Mouse (Mus musculus) thymus, postnatal 10 days (tissue): Measurements from ENCODE around the gene Ak4.

Experiments used
- DNase-seq, 2 experiments: peaks; one replicate each; pipeline ENCODE4 v3.0.0; 2021; ENCODE audit warnings: low spot score in 2 of 2

Gene Ak4

DNA sequence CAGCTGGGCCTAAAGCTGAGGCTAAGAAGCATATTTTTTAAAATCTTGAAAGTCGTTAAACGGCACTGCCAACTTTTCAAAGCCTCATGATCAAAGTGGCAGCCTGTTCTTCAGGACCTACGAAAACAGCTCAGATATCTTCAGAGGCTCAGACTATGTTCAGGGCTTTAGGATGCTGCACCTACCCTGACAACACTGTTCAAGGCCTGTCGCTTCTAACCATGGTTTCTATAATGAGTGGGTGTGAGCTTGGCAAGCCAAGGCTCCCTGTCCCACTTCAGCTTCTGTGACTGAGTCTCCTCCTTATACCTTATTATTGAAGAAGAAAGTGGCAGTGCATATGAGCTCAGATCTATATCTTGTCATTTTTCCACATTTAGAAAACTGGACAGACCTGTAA lies 40.3 kb downstream of the Ak4 start:
- no peak for DNase-seq

DNA sequence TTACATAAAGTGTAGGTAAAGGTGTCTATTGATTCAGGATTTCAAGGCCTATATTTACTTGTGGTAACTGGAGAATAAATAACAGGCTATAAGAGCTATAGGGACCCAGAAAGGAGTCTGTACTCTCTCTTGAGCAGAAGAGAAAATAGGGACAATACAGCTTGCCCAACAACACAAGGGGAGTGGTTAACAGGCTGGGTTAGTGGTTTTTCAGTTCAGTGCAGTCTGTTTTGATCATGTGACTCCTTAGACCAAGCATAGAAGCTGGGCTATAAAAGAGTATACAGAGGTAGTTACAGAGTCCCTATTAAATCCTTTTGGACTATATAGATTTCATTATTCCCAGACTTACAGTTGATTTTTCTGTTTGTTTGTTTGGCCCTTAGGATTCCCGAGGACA lies 41.0 kb downstream of the Ak4 start:
- DNase-seq: no peak

DNA sequence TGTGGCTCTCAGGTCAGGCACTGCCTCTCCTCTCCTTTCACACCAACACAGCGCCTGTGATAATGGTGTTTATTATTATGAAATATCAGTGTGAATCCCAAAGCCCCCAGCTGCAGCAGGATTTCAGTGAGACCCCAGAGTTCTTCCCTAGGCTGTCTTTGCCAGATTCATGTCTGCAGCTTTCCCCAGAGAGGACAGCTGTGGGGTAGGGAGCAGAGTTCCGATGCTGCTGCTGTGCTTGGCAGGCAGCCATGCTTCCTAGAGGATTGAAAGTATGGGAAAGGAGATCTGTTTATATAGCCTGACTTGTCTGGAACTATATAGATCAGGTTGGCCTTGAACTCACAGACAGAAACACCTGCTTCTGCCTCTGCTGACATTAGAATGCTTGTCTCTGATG lies 43.0 kb downstream of the Ak4 start:
- DNase-seq: no peak

DNA sequence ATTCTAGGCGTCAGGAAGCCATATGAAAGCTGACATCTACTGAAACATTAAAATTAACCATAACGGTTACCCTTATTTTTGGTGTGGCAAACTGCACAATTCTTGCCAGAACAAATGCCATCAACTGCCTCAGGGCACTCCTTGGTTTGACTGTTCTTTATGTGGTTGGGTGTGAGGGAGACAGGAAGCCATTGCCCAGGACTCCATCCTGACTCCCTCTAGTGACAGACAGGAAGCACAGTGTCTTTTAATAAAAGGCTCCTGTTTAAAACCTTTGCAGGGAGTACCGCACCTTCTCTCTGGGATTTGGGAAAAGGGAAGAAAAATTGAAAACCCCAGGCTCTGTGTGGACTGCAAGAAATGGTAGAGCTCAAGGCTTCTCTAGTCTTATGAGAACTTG lies 47.2 kb downstream of the Ak4 start:
- no peak for DNase-seq

DNA sequence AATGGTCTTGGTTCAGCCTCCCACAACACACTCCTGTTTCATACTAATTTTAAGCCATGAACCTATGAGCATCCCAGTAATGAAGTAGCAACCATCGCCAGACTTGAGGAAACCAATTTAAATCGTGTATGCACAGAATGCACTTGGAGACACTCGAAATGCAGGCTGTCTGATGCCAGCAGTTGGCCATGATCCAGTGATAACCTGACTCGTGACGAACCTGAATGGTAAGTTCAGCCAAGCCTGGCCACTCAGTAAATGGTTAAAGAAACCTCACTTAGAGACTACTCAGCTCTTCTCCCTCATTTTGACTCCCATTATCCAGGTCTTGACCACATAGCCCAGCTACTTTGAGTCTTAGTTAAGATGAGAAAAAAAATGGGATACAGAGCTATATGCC lies 50.2 kb downstream of the Ak4 start:
- no peak for DNase-seq

DNA sequence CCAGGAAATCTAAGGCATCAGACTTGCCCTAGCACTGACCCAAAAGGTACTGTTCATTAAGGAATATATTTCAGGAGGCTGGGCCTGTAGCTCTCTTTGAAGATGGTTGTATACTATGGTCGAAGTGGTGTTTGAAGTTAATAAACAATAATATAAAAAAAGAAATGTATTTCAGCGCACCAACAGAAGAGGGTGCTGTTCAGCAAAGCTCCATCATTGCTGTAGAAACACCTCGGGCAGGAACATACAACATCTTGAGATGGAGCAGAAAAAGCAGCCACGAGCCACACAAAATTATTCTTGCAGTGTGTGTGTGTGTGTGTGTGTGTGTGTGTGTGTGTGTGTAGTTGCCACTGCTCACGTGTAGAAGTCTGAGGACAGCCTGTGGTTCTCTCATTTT lies 51.5 kb downstream of the Ak4 start:
- DNase-seq: peak in 1 of 2 experiments; percentile 25

DNA sequence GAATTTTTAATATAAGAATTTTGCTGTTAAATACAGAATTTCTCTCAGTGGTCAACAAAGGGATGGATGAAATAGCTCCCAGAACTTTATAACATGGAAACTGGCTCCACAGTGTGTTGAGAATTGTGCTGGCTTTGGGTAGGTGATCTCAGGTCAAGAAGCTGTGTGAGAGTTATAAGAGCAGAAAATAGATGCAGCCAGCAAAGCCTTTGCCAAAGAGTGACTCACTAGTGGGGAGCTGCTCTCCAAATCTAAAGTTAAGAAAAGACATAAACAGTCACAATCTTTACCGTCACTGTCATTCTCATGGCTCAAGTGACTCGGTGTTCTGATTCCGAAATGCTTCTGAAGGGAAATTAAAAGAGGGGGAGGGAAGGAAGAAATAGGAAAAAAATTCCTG lies 53.7 kb downstream of the Ak4 start:
- DNase-seq: no peak

DNA sequence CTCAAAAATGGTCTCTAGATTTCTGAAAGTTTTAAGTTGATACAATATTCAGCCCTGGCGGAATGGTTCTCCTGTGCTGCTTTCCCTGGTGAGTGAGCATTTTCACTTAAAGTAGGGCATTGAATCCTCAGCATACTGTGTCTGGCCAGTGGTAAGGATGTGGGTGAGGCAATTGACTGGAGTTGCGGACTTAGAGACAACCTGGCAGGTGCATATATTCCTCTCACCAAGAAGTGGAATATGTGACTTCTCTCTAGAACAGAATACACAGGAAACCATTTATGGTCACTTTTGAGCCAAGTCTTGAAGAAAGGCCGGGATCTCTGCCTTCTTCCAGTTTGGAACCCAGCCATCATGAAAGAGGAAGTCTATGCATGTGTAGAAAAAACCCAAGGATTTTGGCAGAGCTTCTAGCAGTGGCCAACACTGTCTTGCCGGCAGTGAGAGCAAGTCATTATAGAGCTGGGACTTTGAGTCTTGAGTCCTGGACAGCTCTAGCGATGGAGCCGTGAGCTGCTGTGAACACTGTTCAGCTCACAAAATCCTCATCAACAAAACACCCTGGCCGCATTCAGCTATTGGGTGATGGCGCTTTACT lies 71.3 kb downstream of the Ak4 start:
- no peak for DNase-seq

DNA sequence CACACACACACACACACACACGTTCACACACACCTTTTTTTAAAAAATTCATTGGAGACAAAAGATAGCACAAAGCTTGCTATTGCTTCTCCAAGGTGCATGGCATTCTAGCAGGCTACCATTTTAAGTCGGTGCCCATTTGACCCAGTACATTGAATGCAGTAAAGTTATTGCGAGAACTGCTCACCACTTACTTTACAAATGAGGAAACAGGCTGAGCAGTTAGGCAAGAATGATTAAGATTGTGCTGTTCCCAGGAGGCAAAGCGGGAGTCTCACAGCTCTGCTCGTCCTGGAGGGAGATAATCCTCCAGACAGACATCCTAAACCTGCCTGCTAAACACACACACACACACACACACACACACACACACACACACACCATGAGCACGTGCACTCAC lies 72.6 kb downstream of the Ak4 start:
- no peak for DNase-seq

DNA sequence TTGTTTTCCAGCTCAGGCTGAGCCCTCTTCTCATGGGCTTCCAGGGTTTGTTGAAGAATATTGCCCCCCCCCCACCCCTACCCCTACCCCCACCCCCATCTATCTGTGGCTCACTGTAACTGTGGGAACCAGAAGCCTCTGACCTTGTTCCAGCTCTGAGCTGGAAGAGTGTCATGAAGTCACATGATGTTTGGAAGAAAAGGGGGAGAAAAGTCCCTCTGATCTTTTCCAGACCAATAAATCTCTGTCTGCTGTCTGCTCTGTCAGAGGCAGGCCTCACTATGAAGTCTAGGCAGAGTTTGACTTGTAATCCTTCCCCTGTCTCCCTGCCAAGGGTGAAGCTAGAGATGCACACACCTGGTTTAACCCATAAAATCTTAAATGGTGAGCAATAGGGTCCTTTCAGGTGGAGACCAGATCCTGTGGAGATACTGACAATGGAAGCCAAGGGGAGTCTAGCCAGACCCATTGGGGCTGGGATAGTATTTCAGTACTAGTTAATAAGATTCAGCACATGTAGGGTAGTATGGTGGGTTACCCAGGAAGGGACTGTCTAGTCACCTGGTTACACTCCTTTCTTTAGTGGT lies 74.6 kb downstream of the Ak4 start:
- DNase-seq: no peak

DNA sequence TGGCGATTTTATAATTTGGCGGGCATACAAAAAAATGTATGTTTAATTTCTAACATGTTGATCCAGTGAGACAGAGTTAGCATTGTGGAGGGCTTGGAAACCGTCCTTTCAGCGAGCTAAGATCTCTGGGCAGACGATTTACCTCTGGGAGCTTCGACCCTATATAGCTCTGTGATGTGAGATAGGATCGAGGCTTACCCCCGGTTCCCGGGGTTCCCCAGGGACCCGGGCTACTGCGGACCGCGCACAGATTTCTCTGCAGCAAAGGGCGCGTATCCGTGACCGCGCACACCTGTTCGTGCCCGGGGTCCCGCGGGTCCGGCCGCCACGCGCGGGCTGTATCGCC lies 77.1 kb downstream of the Ak4 start:
- DNase-seq: no peak

DNA sequence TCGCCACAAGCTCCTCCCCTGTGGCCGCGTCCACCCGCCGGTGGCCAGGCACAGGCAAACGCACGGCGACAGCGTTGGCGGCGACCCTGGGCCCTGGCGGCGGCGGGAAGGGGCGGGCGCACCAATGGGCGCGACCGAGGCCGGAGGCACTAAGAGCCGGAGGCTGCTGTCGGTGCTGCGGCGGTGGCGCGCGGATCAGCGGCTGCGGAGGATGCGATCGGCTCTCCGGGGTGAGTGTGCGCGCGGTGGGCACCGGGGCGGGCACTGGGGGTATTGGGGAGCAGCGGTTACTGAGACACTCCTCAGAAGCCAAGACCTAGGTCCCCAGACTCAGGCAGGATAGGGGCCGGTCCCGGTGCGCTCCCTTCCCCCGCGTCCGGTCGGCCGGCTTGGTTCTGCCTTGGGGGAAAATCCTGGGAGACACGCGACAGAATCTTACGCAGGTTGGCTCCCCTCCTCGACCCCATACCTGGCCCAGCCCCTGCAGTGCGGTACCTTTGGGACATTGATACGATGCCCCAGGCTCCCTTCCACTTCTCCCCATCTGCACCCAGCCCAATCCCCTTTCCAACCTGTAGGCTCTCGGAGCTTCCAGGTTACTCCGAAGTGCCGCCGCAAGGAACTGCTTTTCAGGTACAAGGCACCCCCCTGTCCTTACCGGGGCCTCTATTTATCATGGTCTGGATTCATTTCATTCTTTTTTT lies 77.6 kb downstream of the Ak4 start, which contains the start of gene Dnajc6:
TSS of gene Dnajc6 (plus strand) at position 115 of the 704 bp plus-strand sequence.
- peak in 1 of 2 experiments; percentile 43 for DNase-seq

DNA sequence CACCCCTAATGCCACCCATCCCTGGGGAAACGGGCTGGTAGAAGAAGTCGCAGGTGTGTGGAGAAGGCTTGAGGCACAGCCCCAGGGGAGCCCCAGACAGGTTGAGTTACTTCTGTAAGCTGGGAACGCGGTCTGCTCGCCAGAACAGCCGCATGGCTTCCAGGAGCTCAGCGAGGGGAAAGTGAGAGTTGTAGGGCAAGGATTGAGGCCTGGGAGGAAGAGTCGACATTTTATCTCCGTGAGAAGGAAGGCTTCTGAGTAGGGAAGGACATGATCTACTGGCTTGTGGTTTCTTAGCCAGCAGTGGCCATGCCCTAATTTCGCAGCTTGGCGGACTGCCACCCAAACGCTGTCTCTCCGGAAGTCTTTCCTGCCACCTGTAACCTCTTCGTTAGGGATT lies 78.3 kb downstream of the Ak4 start:
- no peak for DNase-seq

DNA sequence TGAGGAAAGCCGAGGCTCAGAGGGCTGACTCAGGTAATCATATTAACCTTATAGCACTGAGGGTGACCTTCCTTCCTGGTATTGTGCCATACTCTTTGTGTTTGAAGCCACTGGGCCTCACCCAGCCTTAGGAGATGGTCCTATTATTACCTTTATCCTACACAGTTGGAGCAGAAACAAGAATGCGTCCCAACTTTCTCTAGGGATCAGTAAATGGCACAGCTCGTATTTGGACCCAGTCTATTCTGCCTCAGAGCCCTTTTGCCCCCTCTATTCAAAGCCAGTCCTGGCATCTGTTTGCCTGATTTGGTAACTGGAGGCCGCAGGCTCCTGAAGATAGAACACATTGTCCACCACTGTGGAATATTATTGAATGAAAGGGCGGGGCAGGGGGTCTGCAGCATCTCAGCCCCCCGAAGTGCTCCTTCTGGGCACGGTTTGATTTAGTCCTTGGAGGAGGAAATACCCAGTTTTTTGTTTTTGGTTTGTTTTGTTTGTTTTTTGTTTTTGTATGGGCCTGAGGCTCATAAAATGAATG lies 85.5 kb downstream of the Ak4 start:
- no peak for DNase-seq

DNA sequence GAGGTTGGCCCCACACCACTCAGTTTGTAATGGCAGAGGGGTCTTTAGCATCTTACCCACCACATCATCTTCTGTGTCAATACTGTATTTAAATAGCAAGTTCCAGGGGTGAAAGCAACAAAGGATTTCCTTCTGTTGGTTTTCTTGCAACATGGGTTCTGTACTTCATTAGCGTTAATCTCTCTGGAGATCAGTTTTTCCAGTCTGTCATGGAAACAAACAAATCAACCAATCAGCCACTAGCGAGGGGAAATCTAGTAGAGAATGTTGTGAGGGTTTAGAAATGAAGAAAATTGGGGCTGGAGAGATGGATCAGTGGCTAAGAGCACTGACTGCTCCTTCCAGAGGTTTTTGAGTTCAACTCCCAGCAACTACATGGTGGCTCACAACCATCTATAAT lies 86.9 kb downstream of the Ak4 start:
- no peak for DNase-seq

DNA sequence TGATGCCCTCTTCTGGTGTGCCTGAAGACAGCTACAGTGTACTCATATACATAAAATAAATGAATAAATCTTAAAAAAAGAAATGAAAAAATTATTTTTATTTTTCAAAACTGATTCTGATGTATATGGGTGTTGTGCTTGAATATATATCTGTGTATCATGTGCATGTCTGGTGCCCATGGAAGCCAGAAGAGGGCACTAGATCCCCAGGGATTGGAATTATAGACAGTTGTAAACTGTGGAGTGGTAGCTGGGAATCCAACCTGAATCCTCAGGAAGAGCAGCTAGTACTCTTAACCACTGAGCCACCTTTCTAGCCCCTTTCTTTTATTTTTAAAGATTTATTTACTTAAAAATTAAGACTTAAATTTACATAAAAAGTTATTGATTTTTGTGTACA lies 87.3 kb downstream of the Ak4 start:
- DNase-seq: no peak

DNA sequence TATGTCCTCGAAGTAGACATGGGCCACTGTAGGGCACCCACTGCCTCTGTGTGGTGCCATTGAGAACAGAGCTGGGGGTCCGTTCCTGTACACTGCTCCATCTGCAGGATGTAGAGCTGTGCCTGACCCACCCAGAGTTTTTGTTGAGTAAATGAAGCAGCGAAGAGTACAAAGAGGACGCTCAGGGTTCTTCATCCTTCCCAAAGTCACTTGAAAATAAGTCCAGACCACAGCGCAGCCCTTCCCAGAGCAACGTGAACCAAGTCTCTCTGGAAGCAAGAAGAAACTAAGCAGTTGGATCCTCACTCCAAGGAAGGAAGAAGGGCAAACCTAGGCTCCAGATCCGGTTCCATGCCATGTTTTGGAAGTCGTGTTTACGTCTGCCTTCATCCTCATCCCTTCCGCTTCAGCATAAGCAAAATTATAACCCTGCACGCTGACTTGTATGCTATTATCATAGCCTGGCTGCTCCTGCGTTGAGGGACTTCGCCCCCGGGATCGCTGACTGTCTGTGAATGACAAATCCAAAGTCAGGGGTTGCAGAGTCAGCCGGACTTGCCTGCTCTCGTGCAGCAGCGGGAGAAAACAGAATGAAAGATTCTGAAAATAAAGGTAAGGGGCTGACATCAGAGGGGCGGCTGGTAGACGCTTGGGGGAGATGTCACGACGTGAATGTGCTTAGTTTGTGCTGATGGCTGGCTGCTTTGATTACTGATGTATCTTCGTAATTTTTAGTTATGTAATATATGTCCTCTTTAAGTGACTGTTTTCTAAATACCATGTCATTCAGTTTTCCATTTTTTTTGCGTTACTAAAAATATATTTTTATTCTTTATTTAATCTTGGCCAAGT lies 88.7 kb downstream of the Ak4 start:
- peak; percentile 50 to 65 for DNase-seq

DNA sequence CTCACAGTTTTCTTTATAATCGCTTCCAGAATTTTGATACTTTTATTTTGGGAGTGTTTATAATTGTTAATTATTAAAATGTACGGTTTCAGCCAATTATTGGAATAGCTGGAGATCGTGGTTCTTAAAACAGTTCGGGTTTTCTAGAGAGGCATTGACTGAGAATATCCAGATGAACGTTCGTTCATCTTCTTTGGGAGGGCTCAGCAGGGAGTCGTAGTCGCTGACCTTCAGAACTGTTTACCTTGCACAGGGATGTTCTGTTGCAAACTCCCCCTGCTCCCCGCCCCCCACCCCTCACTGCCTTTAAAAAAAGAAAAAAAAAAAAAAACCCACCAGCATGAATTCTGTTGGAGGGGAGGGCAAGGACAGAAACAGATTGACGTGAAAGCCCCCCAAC lies 89.4 kb downstream of the Ak4 start:
- DNase-seq: no peak

DNA sequence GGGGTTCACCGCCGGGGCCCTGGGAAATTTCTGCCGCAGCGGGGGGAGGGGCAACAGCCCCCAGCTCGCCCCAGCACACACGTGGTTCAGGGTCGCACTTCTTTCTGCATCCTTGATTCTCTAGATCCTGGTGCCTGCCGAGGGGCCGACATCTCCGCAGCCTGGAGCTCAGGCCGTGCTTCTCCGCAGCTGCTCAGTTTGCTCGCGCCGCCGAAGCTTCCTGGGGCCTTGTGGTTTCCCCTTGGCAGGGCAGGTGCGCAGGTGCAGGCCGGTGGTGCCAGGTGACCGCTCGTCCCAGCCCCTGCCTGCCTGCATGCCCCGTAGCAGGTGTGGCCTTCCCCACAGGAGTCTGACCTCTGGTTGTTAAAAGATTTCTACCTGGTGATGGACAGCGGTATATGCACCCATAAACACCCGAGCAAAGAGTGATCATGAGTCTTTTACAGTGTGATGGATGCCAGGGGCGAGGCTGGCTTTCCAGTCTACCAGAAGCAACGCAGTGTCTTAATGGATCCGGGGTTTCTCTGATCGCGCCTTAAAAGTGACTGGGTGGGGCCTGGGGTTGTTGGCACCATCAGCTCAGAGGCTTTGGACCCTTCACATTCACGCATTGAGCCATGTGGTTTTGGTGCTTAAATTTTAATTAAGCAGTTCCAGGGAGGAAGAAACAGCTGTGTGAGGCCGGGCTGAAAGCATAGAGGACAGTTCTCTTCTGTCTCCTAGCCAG lies 89.9 kb downstream of the Ak4 start:
- DNase-seq: peak; percentile 68 to 71

DNA sequence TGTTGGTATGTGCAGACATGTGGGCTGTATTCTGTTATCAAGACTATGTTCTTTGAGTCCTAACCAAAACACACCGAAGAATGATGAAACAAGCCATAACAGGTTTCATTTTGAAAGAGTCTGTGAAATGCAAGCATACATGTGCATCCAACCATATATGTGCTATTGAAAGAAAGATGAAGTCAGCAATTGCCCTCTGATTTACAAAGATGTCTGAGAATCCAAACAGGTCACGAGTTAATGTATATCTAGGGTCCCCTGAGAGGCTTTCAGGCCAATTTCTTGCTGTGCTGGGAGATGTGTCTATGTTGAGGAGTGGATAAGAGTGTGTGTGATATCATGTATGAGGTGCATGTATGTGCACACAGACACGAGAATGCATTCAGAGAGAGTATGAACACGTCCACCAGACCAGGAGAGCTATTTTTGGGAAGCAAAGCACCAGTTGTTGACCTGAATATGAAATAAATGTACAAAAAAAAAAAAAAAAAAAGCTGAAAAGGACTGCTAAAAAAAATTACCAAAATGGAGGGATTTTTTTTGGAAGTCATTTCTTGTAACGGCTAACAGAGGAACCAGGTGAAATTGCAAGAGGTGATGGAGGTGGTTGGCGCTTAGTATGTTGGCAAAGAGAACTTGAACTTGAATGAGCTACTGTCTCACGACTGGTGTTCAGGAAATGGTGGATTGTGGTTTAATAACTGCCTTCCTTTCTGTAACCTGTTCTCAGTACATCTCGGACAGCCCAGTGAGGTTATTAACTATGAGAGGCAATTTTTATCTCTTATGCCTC lies 91.2 kb downstream of the Ak4 start:
- no peak for DNase-seq

DNA sequence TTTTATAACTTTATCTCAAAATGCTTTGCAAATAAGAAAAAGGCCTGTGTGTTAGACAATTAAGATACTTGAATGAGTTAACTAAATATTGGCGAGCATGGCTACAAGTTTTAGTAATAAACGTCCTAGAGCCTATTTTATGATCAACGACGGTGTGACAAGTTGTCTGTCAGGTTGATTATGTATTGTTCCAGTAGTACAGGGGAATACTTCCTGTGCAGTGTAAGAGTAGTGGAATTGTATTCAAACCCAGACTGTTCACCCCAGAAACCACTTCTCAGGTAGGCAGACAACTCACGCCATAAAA lies 91.8 kb downstream of the Ak4 start:
- no peak for DNase-seq
